In the genomic region with DNA sequence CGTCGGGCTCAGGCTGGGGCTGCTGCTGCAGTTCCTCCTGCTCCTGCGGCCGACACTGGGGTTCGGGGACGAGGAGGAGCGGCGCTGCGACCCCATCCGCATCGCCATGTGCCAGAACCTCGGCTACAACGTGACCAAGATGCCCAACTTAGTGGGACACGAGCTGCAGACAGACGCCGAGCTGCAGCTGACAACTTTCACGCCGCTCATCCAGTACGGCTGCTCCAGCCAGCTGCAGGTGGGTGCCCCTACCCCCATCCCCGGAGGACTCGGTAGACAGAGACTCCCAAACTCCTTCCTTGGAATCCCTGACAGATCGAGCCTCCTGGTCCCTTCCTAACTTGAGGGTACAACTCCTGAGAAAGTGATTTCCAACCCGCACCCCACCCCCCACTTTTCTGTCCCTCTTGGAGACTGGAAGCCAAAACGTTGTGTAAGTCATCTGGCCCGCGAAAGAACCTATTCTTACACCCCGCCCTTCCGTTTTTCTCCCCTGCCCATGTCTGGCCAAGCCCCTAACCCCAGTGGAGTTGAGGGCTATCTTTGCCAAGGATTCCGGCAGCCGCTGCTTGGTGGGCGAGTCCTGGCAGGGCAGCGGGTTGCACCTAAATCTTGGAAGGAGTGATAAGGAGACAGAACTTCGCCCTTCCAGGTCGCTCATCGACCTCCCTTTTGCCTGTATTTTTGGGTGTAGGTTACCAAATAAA, we compare ENCODE assay signal across 7 mouse cellular contexts. TPM values are rescaled to one million over a fixed set of nuclear protein-coding genes. Genes with fewer than 3 reads are reported as not detected.
DNase-seq lines count a peak whose midpoint lies in the region; ATAC-seq and TF ChIP-seq lines count a peak whose summit lies in the region.

No protein-coding gene starts in this region.

- H3K9me3 ChIP-seq in G1E (replicated peaks): no peaks in the 10 kb centered on the region
- H3K9me3 ChIP-seq in embryonic facial prominence, embryonic 12.5 days: no peaks in the 10 kb centered on the region
- no peaks in the 10 kb centered on the region for H3K9me3 ChIP-seq in heart, embryonic 13.5 days
- no peaks in the 10 kb centered on the region for H3K9me3 ChIP-seq in stomach, postnatal 0 days (ENCODE audit: control insufficient read depth, low read length)

- peaks cover 27% of the 10 kb centered on the region for H3K27me3 ChIP-seq in G1E (ENCODE audit: insufficient read depth, low read length)
- H3K27me3 ChIP-seq in embryonic facial prominence, embryonic 12.5 days: no peaks in the 10 kb centered on the region
- no peaks in the 10 kb centered on the region for H3K27me3 ChIP-seq in heart, embryonic 13.5 days (replicated peaks)
- no peaks in the 10 kb centered on the region for H3K27me3 ChIP-seq in stomach, postnatal 0 days (ENCODE audit: control insufficient read depth, insufficient read depth, low read length)

- TF ChIP-seq CTCF in G1E (IDR thresholded peaks at IDR 0.05; ENCODE audit: low read depth, low read length): no peak
- TF ChIP-seq CTCF in stomach, postnatal 0 days (IDR thresholded peaks at IDR 0.05; ENCODE audit: low read depth): no peak

- peak overlapping the region; percentile 87 for H3K27ac ChIP-seq in embryonic facial prominence, embryonic 12.5 days
- peak overlapping the region; percentile 96 for H3K27ac ChIP-seq in heart, embryonic 13.5 days (replicated peaks)
- H3K27ac ChIP-seq in stomach, postnatal 0 days (replicated peaks): peak overlapping the region; percentile 97

- no peaks in the 10 kb centered on the region for H3K36me3 ChIP-seq in G1E (replicated peaks)
- H3K36me3 ChIP-seq in embryonic facial prominence, embryonic 12.5 days: peaks cover 15% of the 10 kb centered on the region
- H3K36me3 ChIP-seq in heart, embryonic 13.5 days: peaks cover 29% of the 10 kb centered on the region
- H3K36me3 ChIP-seq in stomach, postnatal 0 days (ENCODE audit: control insufficient read depth, insufficient read depth, low read length): no peaks in the 10 kb centered on the region

- no peak for DNase-seq in G1E (ENCODE audit: low spot score)
- peak; percentile 61 for DNase-seq in kidney, postnatal 14 days
- peak; percentile 46 to 61 for DNase-seq in lung, postnatal 4 days
- DNase-seq in stomach, postnatal 0 days (ENCODE audit: low spot score): peak; percentile 36

- no peak for TF ChIP-seq EP300 in stomach, postnatal 0 days (optimal IDR thresholded peaks at IDR 0.05)

- H3K9ac ChIP-seq in embryonic facial prominence, embryonic 12.5 days: peak overlapping the region; percentile 88
- peak overlapping the region; percentile 96 for H3K9ac ChIP-seq in heart, embryonic 13.5 days
- H3K9ac ChIP-seq in stomach, postnatal 0 days (ENCODE audit: low read length): peak overlapping the region; percentile 97

- WGBS in embryonic facial prominence, embryonic 12.5 days: 1% methylated on average over 35 of the region's 35 CpGs
- under 1% methylated on average over 35 of the region's 35 CpGs for WGBS in heart, embryonic 13.5 days
- under 1% methylated on average over 35 of the region's 35 CpGs for WGBS in stomach, postnatal 0 days

- peaks cover 9% of the 10 kb centered on the region for H3K4me1 ChIP-seq in G1E (ENCODE audit: insufficient read depth, low read depth, low read length)
- peaks cover 27% of the 10 kb centered on the region; the same call in 1 of the 2 replicates for H3K4me1 ChIP-seq in embryonic facial prominence, embryonic 12.5 days
- peaks cover 45% of the 10 kb centered on the region for H3K4me1 ChIP-seq in heart, embryonic 13.5 days
- H3K4me1 ChIP-seq in stomach, postnatal 0 days (replicated peaks; ENCODE audit: control insufficient read depth, insufficient read depth): no peaks in the 10 kb centered on the region

- H3K4me2 ChIP-seq in embryonic facial prominence, embryonic 12.5 days (replicated peaks): peak overlapping the region; percentile 90
- peak overlapping the region; percentile 93 for H3K4me2 ChIP-seq in heart, embryonic 13.5 days
- H3K4me2 ChIP-seq in stomach, postnatal 0 days (replicated peaks; ENCODE audit: low read depth): peak overlapping the region; percentile 90

- peak overlapping the region; percentile 27; the same call in 1 of the 2 replicates for H3K4me3 ChIP-seq in G1E (ENCODE audit: low read depth, low read length)
- H3K4me3 ChIP-seq in embryonic facial prominence, embryonic 12.5 days: peak overlapping the region; percentile 89
- H3K4me3 ChIP-seq in heart, embryonic 13.5 days: peak overlapping the region; percentile 88
- H3K4me3 ChIP-seq in stomach, postnatal 0 days (ENCODE audit: low read depth, low read length): peak overlapping the region; percentile 96

- peak; percentile 22 for ATAC-seq in CD4-positive, CD25-positive, alpha-beta regulatory T cell, adult 4 months
- ATAC-seq in G1E (ENCODE audit: extremely low read depth, insufficient number of reproducible peaks, low FRiP score, poor library complexity, severe bottlenecking): no peak
- 0 out of 2 replicates have a peak, but pooled peaks have one; percentile 2 for ATAC-seq in embryonic facial prominence, embryonic 12.5 days (ENCODE audit: insufficient number of reproducible peaks, insufficient read depth, low FRiP score, low TSS enrichment)
- no peak for ATAC-seq in heart, embryonic 13.5 days (ENCODE audit: extremely low read depth, insufficient number of reproducible peaks, low FRiP score, low TSS enrichment)
- ATAC-seq in stomach, postnatal 0 days (ENCODE audit: low FRiP score, low TSS enrichment): no peak

RNA-seq across cellular contexts. Expression of a gene that starts 0.7 kb away (rescaled TPM):
- not detected for polyA plus RNA-seq in CD4-positive, CD25-positive, alpha-beta regulatory T cell, adult 4 months (2017; shearing (Covaris generic))
- not detected in 2 replicates for total RNA-seq in G1E (2014; fragmentation: Nextera tagmentation)
- total RNA-seq in G1E (2017): 0.06 and 0.11 TPM in 2 replicates
- polyA plus RNA-seq in G1E (2012): not detected in 2 replicates
- 13.2 and 15.2 TPM in 2 replicates for polyA plus RNA-seq in embryonic facial prominence, embryonic 12.5 days (2016; fragmentation: Nextera tagmentation; extraction: Ambion mirVana)
- 6.9 and 7.1 TPM in 2 replicates for polyA plus RNA-seq in heart, embryonic 13.5 days (2015; fragmentation: Nextera tagmentation; extraction: Ambion mirVana)
- 7.5 and 8.1 TPM in 2 replicates for polyA plus RNA-seq in stomach, postnatal 0 days (2015; fragmentation: Nextera tagmentation; extraction: Ambion mirVana)

RNA-seq across cellular contexts. Expression of a gene that starts 0.9 kb away (rescaled TPM):
- polyA plus RNA-seq in CD4-positive, CD25-positive, alpha-beta regulatory T cell, adult 4 months (2017; shearing (Covaris generic)): 10 to 100 TPM; 20.0 to 25.4 TPM
- total RNA-seq in G1E (2014; fragmentation: Nextera tagmentation): 17.8 and 25.1 TPM in 2 replicates
- total RNA-seq in G1E (2017): 22.9 and 23.1 TPM in 2 replicates
- 108 and 112 TPM in 2 replicates for polyA plus RNA-seq in G1E (2012)
- 22.7 and 23.0 TPM in 2 replicates for polyA plus RNA-seq in embryonic facial prominence, embryonic 12.5 days (2016; fragmentation: Nextera tagmentation; extraction: Ambion mirVana)
- 21.7 and 23.8 TPM in 2 replicates for polyA plus RNA-seq in heart, embryonic 13.5 days (2015; fragmentation: Nextera tagmentation; extraction: Ambion mirVana)
- polyA plus RNA-seq in stomach, postnatal 0 days (2015; fragmentation: Nextera tagmentation; extraction: Ambion mirVana): 21.0 and 21.2 TPM in 2 replicates

Comparison
In these comparisons a context has a peak if more than half of its experiments do, and no peak if none do; other contexts are left out.
1. ATAC-seq: peak in CD4-positive, CD25-positive, alpha-beta regulatory T cell, adult 4 months (single experiment) and embryonic facial prominence, embryonic 12.5 days (single experiment); none in G1E (single experiment), heart, embryonic 13.5 days (single experiment) and stomach, postnatal 0 days (single experiment).
2. H3K4me3 ChIP-seq: peak in every context shown above with its lines; median percentile 96 in stomach, postnatal 0 days; 89 in embryonic facial prominence, embryonic 12.5 days; 88 in heart, embryonic 13.5 days; 27 in G1E.
3. Peak in every context shown above with its lines, with median percentiles within 50 percentile points of each other: H3K27ac ChIP-seq, H3K4me2 ChIP-seq and H3K9ac ChIP-seq.